Mouse (Mus musculus): ENCODE data around the gene Fam53b. TPM values are rescaled to one million over a fixed set of nuclear protein-coding genes. Genes with fewer than 3 reads are reported as not detected.
"Not testable (repeated sequence)": the region's sequence is repeated elsewhere in the genome, so short reads cannot be mapped to it uniquely, and the experiment has no call there.

Gene Fam53b
- polyA plus RNA-seq, 1 experiment: 52.4 TPM

DNA sequence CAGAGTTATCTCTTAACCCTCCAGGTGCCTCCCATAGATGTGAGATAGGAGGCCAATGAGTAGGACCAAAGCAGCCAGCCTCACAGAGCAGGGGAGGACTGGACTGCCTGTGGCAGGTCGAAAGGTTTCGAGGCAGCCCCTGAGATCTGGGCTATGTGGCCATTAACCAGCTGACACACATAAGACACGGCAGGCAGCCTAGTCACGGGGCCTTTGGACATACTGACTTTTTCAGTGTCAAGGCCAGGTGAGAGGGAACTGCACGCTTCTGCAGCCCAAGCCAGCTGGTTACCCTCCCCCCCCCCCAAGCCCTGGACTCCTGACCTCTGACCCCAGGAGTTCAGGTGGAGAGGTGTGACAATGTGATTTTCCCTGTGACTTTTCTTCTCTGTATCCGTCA lies 148.9 kb downstream of the Fam53b start:
- H3K4me1 ChIP-seq (ENCODE audit: control insufficient read depth, insufficient read depth, insufficient read length): no peaks in the 10 kb centered on the region
- TF ChIP-seq POLR2A (IDR thresholded peaks at IDR 0.05; ENCODE audit: low read depth, low read length): no peak
- TF ChIP-seq CTCF (IDR thresholded peaks at IDR 0.05; ENCODE audit: extremely low read depth, insufficient read depth, insufficient read length, insufficient replicate concordance): no peak
- H3K27ac ChIP-seq (ENCODE audit: insufficient read depth, low read length): no peak overlapping the region
- no peak overlapping the region for H3K4me3 ChIP-seq (ENCODE audit: extremely low read depth, insufficient read depth, insufficient read length)
- H3K27me3 ChIP-seq (ENCODE audit: control insufficient read depth, insufficient read depth, low read length): no peaks in the 10 kb centered on the region
- WGBS: 96% methylated on average over 6 of the region's 6 CpGs
- DNase-seq (ENCODE audit: low read depth in 1 of 2, low spot score in 2 of 2): no peak
- H3K36me3 ChIP-seq (ENCODE audit: control insufficient read depth, insufficient read depth, low read length): no peaks in the 10 kb centered on the region

DNA sequence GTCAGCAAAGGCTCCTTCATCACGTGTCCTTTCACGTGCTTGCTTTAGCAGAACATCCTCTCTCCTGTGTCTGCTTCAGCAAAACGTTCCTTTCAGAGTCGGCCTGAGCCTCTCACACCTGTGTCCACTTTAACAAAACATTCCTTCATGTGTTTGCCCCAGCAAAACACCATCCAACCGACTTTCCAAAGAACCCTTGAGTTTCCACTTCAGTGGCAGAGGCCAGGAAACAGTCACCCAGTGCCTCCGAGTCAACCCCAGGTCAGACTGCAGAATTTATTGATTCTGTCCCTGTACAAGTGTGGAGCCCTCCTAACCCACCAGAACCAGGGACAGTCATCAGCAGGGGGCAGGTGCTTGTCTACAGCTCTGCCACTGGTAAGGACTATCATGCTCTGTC lies 150.9 kb downstream of the Fam53b start:
- H3K4me1 ChIP-seq (ENCODE audit: control insufficient read depth, insufficient read depth, insufficient read length); H3K36me3 ChIP-seq (ENCODE audit: control insufficient read depth, insufficient read depth, low read length); H3K4me3 ChIP-seq (ENCODE audit: extremely low read depth, insufficient read depth, insufficient read length); DNase-seq (ENCODE audit: low read depth in 1 of 2, low spot score in 2 of 2); H3K27ac ChIP-seq (ENCODE audit: insufficient read depth, low read length); H3K27me3 ChIP-seq (ENCODE audit: control insufficient read depth, insufficient read depth, low read length): not testable (repeated sequence)
- 71% methylated on average over 6 of the region's 6 CpGs for WGBS

Other genes starting within 250 kb of the Fam53b start
- gene Oat, start 237.5 kb downstream of the Fam53b start, polyA plus RNA-seq (2012; rRNA removed): 47.0 and 48.5 TPM in 2 replicates
- 0.14 and 0.19 TPM in 2 replicates for gene Nkx1-2, start 214.2 kb downstream of the Fam53b start, polyA plus RNA-seq (2012; rRNA removed)
- 5.6 and 8.5 TPM in 2 replicates for gene Lhpp, start 203.2 kb downstream of the Fam53b start, polyA plus RNA-seq (2012; rRNA removed)
- gene Eef1akmt2, start 38.8 kb upstream of the Fam53b start, polyA plus RNA-seq (2012; rRNA removed): 3.3 and 4.6 TPM in 2 replicates
- gene Abraxas2, start 45.3 kb upstream of the Fam53b start, polyA plus RNA-seq (2012; rRNA removed): 7.1 and 7.2 TPM in 2 replicates
- 3.6 and 4.2 TPM in 2 replicates for gene Zranb1, start 117.3 kb upstream of the Fam53b start, polyA plus RNA-seq (2012; rRNA removed)